Mouse (Mus musculus) cortical plate, adult 2 months (tissue): ENCODE measurements around the gene Exosc3.

Experiments
- CTCF ChIP-seq: fragments of 200-500 bp; IDR thresholded peaks from 2 replicates; pipeline ENCODE4 v1.5.1; 2011; ENCODE audit warnings: mild to moderate bottlenecking, control low read depth, low read length; ENCODE audit not compliant: insufficient read depth; ENCODE audit errors: extremely low read depth
- POLR2A ChIP-seq: fragments of 200-500 bp; IDR thresholded peaks from 2 replicates; pipeline ENCODE4 v1.6.1; 2011; ENCODE audit warnings: mild to moderate bottlenecking, low read length, control low read depth; ENCODE audit not compliant: insufficient read depth; ENCODE audit errors: extremely low read depth

GRCm38 (mm10) chr4:45305536-45305935 is 37.0 kb downstream of the Exosc3 start:
- TF ChIP-seq POLR2A (no peak), CTCF (no peak)
